Mouse (Mus musculus) WW6 (cell line): ENCODE results near the gene Clpx.

Experiments used
- DNase-seq: peaks from one replicate; pipeline ENCODE4 v3.0.0-alpha.2; 2013; ENCODE audit warnings: low read depth, low spot score

Gene Clpx

GRCm38 (mm10) chr9:65345854-65346475 is 51.9 kb downstream of the Clpx start, which contains the start of gene Pdcd7:
Pdcd7 (plus strand) TSS chr9:65346104.
- peak; percentile 92 for DNase-seq

GRCm38 (mm10) chr9:65346476-65347111 is 52.5 kb downstream of the Clpx start:
- DNase-seq = peak; percentile 18

GRCm38 (mm10) chr9:65347112-65347850 is 53.2 kb downstream of the Clpx start:
- no peak for DNase-seq

GRCm38 (mm10) chr9:65353251-65353650 is 59.2 kb downstream of the Clpx start:
- DNase-seq = no peak

GRCm38 (mm10) chr9:65356561-65356960 is 62.5 kb downstream of the Clpx start:
- DNase-seq = no peak

- DNase-seq = no peak
Measured at GRCm38 (mm10) chr9:65356971-65357370, 62.9 kb downstream of the Clpx start.

- DNase-seq = no peak
Measured at GRCm38 (mm10) chr9:65358956-65359480, 65.0 kb downstream of the Clpx start.

GRCm38 (mm10) chr9:65360641-65361448 is 66.8 kb downstream of the Clpx start, which contains the start of gene Ubap1l:
Ubap1l (plus strand) TSS chr9:65361041.
- DNase-seq = no peak

- DNase-seq = no peak
Measured at GRCm38 (mm10) chr9:65363684-65364083, 69.6 kb downstream of the Clpx start.

GRCm38 (mm10) chr9:65365721-65366120 is 71.7 kb downstream of the Clpx start:
- no peak for DNase-seq

GRCm38 (mm10) chr9:65371756-65372155 is 77.7 kb downstream of the Clpx start:
- no peak for DNase-seq

- DNase-seq = no peak
Measured at GRCm38 (mm10) chr9:65372449-65372848, 78.4 kb downstream of the Clpx start.

- no peak for DNase-seq
Measured at GRCm38 (mm10) chr9:65374468-65375162, 80.6 kb downstream of the Clpx start.

- DNase-seq = no peak
Measured at GRCm38 (mm10) chr9:65375163-65375934, 81.3 kb downstream of the Clpx start.
